Mouse (Mus musculus) gastrocnemius, adult 8-10 months (tissue): ENCODE results near the gene Ttc28. TPM values are rescaled to one million over a fixed set of nuclear protein-coding genes. Genes with fewer than 3 reads are reported as not detected.

Experiments
- DNase-seq, 2 experiments: peaks; one replicate each; pipeline ENCODE4 v3.0.0; 2022; ENCODE audit warnings: low spot score in 2 of 2
- total RNA-seq, 4 experiments: library from RNA; stranded (reverse); gene quantifications; 2 replicates each; pipeline ENCODE4 v1.2.4; 2022

Gene Ttc28
- total RNA-seq, 4 experiments from 2014 or later, result 14.9 to 18.9 (median 15.9) TPM

DNA sequence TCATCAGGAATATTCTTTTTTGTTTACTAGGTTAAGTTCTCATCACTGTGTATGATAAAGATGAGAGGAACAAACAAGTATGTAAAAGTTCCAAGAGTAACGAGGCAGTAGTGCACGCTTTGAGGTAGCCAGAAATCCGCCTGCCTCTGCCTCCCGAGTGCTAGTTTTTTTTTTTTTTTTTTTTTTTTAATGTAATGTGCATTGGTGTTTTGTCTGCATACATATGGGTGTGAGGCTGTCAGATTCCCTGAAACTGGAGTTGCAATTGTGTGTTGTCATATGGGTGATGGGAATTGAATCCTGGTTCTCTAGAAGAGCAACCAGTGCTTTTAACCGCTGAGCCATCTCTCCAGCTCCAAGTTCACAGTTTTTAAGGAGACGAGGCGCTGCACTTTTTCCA, 561 bp upstream of the Ttc28 start:
- DNase-seq, result no peak

DNA sequence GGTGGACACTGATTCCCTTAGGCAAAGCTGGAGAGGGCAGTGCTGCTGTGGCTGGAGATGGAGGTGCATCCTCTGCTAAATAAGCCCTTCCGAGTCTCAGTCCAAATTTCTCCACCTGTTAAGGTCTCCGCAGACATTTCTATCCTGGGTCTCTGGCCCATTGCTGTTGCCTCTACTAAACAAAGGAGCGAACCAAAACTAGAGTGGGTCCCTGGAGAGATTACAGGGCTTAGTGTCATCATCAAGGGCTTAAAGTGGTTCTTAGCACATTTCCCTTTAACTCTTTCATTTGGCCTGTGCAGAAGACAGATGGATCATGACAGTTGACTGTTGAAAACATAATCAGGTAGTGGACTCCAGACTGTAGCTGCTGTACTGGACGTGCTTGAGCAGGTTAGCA, 9.0 kb downstream of the Ttc28 start:
- DNase-seq, result no peak

DNA sequence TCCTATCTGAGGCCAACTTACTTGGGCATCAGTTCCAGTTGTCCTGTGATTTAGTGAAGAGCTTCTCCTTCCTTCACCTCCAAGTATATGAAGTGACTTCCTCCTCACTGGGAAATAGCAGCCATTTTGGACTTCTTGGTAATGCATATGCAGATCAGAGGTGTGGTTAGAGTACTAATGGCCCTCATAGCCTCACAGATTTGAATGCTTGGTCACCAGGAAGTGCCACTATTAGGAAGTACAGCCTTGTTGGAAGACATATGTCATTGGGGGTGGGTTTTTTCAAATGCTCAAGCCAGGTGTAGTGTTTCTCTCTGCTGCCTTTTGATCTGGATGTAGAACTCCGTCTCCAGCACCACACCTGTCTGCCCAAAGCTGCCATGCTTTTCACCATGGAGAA, 10.3 kb downstream of the Ttc28 start:
- no peak for DNase-seq

DNA sequence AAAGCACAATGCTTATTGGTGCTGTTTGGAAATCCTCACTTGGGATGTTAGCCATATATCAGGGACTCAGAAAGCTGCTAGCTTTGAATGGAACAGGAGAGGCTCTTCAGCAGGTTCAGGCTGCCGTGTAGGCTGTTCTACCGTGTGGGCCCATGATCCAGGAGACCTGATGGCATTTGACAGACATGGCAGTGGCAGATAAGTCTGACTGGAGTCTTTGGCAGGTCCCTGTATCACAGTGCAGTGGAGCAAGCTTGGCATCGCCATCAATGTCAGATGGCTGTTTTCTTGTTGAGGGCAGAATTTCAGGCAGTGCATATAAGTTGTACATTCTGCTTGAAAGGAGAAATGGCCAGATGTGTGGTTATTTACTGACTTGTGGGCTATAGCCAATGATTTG, 11.0 kb downstream of the Ttc28 start:
- no peak for DNase-seq

DNA sequence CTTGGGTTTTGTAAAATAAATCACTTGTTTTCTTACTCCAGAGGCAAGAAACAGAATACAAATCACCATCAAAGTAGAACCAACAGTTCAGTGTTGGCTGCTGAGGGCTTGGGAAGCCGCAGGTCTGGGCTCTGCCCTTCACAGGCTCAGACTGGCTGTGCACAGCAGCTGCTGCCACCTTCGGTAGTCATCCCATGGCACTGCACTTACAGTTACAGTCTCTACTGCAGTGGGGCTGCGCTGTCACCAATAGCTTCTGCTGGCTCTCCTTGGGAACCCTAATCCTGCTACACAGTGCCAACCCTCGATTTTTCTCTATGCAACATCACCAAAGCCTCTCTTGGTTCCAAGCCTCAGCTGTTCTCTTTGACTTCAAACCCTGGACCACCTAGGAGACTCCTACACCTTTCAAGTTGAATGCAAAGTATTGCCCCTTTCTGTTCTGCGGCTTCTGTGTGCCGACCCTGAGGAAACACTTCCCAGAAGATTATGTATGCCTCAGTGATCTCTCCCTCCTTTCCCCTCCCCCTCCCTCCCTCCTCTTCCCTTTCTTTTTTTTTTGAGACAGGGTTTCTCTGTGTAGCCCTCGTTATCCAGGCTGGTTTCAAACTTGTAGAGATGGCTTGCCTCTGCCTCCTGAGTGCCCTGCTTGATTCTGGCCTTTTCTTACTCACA, 17.6 kb downstream of the Ttc28 start:
- DNase-seq, result no peak

DNA sequence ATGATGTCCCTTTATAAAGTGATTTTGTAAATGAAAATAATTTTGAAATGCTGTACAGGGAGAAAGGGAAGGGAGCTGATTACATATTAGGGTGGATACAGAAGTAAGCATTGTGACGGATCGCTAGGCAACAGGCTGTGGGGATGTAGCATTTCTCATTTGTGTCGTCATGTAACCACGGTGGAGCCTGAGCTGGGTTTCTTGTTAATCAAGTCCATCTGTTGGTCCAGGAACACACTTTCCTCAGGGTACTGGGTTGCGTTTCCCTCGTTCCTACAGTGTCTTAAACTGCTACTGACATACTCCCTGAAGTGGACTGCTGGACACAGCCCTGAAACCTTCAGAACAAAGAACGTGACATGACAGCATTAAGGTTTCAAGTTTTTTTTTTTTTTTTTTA, 18.6 kb downstream of the Ttc28 start:
- DNase-seq, result no peak

DNA sequence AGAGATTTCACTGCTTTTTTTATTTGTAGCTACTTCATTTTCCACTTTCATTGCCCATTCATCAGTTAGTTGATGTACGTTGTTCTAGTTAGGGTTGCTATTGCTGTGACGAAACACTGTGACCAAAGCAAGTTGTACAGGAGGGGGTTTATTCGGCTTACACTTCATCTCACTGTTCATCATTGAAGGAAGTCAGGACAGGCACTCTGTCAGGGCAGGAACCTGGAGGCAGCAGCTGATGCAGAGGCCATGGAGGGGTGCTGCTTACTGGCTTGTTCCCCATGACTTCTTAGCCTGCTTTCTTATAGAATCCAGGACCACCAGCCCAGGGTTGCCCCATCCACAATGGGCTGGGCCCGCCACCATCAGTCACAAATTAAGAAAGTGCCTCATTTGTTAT, 19.2 kb downstream of the Ttc28 start:
- DNase-seq, result no peak

DNA sequence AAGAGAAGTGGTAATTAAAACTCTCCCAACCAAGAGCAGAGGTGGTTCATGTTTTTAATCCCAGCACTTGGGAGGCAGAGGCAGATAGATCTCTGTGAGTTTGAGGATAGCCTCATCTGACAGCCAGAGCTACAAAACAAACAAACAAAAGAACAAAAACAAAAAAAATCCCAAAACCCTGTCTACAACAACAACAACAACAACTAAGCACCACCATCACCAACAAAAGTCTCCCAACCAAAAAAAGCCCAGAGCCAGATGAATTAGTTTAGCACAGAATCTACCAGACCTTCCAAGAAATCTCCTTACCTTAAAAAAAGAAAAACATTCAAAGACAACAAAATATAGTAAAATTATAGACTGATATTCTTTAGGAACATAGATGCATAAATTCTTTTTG, 20.7 kb downstream of the Ttc28 start:
- DNase-seq, result no peak

DNA sequence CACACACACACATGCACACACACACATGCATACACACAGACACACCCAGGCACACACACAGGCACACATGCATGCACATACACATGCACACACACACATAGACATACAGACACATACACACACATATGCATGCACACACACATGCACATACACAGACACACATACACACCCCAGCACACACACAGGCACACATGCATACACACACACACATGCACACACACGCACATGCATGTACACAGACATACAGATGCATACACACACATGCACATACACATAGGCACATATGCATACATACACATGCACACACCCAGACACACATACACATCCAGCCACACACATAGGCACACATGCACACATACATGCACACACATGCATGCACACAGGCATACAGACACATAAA, 27.1 kb downstream of the Ttc28 start:
- no peak for DNase-seq

DNA sequence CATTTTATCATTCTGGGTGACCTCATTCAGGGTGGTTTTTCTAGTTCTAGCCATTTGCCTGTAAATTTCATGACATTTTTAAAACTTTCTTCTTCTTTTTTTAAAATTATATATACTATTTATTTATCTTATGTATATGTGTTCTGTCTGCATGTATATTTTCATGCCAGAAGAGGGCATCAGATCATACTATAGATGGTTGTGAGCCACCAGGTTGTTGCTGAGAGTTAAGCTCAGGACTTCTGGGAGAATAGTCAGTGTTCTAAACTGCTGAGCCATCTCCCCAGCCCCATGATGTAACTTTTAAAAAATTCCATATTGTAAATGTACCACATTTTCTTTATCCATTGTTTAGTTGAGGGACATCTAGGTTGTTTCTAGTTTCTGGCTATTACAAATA, 29.3 kb downstream of the Ttc28 start:
- DNase-seq, result no peak

DNA sequence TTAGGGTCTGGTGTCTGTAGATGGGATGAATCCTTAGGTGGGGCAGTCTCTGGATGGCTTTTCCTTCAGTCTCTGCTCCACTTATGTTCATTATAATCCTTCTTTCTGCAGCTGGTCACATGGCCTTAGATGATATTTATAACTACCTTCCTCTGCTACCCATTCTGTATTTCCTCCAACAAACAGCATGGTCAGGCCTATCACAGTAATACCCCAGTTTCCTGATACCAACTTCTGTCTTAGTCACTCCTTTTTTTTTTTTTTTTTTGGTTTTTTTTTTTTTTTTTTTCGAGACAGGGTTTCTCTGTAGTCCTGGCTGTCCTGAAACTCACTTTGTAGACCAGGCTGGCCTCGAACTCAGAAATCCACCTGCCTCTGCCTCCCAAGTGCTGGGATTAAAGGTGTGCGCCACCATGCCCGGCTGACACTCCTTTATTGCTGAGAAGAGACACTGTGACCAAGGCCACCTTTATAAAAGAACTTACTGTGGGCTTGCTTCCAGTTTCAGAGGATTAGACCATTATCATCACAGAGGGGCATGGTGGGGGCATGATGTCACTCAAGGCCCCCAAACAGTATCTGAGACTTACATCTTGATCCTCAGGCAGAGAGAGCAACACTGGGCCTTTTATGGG, 30.5 kb downstream of the Ttc28 start:
- DNase-seq, result no peak

DNA sequence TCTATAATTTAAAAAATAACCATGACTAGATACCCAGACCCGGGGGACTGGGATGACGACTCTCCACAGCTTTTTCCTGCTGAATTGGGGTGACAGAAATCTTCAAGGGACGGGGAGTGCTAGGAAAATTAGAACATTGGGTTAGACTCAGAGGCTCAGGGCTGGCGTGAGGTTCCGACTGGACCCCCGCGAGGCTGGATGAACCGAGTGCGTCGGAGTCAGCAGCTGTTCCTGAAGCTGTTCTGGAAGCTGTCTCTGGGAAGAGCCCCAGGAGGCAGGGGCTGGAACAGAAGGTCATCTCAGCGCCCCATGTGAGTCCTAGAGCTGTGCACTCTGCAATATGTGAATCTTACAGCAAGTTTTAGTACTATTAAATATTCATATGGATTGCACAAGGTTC, 35.3 kb downstream of the Ttc28 start:
- no peak for DNase-seq

DNA sequence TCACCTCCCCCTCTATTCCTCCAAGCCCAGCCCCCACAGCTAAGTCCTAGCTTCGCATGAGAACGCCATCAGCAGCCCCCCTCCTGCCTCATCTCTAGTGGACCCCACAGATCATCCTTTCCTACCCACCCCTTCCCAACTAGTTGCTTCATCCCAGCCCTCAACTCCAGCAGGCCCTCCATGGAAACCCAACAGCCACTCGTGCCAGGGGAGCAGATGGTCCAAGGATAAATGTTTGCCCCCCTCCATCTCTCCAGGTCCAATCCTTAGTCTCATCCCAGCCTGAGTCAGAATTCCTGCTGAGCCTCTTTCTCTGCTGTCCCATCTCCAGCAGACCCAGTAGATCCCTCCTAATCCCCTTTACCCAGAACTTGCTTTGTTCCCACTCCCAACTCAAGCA, 36.6 kb downstream of the Ttc28 start:
- DNase-seq, result no peak

DNA sequence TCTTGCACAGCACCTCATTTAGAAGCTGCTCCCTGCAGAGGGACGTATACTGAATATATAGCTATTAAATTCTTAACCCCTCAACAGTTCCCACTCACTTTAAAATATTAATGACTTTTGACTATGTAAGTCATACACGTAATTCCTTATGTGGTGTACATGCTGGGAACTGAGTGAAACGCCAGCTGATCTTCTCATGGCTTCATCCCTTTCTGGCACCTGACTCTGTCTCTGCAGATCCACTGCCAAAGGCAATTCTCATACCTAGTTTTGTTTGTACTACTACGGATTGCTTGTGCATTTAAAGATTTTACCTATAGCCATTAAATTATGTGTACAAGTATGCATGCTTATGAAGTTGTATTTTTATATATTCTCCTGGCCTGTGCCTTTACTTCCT, 39.9 kb downstream of the Ttc28 start:
- DNase-seq, result no peak

DNA sequence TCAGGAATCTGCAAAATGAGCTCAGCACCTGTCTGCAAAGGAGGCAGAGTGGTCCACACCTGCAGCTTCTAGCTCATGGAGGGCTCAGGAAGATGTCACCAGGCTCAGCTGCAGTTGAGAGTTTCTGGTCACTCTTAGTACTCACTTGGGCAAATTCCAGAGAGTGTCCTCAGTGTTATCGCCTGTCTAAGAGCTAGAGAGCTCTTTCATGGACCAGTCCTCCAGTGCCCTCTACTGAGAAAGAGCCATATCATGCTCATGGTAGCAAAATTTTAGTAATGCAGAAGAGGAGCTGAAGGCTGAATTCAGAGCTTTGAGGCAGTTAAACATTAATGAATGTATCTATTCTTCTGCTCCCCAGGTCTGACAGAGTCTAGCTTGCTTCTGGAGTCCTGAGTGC, 43.7 kb downstream of the Ttc28 start:
- no peak for DNase-seq

DNA sequence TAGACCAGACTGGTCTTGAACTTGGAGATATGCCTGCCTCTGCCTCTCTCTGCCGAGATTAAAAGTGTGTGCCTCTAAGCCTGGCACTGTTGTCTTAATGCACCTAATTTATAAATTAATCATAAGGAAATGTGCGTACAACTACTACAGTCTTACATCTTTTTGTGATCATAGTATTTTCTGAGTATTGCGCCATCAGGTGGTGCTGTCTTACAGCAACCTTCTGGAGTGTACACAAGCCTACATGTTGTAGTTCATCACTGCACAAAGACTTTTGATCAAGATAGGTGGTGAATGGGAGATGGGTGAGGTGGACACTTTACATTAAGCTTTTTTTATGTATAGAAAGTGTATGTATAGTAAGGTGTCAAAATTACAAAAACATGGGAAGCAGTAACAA, 45.0 kb downstream of the Ttc28 start:
- no peak for DNase-seq

DNA sequence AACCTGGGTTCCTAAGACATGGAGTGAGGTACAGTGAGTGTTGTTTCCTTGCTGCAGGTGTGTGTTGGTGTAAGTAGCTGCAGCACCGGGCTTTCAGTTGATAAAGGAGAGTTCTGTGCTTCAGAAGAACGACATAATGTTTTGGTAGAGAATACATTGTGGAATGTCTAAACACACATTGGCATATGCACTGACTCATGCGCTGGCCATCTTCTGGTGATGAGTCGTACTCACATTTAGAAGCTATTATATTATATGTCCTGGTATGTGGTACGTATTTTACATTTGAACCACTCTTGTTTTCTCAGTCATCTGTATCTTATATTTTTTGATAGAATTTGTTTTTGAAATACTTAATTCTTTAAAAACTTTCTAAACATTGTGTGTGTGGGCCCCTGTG, 46.2 kb downstream of the Ttc28 start:
- no peak for DNase-seq

DNA sequence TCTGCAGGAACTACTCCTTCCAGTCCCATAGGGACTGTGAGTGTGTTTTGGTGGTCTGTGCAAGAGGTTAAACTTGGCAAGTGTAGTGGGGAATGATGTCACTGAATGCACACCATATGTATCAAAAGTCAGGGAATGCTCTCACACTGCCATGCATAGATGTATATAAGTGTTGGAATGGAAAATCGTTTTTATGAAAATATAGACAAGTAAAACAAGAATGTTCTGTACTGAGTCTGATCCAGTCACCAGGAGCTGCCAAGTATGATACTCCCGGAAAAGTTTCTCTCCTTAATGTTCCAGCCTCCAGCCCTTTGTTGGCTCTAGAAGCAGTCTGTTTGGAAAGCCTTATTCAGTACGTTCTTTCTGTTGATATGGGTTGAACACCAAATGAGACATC, 48.7 kb downstream of the Ttc28 start:
- no peak for DNase-seq

DNA sequence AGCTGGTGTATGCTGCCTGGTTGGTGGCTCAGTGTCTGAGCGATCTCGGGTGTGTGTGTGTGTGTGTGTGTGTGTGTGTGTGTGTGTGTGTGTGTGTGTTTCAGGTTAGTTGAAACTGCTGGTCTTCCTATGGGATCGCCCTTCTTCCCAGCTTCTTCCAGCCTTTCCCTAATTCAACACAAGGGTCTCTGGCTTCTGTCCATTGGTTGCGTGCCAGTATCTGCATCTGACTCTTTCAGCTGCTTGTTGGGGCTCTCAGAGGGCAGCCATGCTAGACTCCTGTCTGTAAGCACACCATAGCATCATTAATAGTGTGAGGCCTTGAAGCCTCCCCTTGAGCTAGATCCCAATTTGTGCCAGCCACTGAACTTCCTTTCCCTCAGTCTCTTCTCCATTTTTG, 49.7 kb downstream of the Ttc28 start:
- no peak for DNase-seq

DNA sequence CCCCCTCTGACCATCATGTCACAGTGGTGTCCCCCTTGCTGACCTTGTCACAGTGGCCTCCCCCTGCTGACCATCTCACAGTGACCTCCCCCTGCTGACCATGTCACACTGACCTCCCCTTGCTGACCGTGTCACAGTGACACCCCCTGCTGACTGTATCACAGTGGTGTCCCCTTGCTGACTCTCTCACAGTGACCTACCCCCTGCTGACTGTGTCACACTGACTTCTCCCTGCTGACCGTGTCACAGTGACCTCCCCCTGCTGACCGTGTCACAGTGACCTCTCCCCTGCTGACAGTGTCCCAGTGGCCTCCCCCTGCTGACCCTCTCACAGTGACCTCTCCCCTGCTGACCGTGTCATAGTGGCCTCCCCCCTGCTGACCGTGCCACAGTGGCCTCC, 57.0 kb downstream of the Ttc28 start:
- no peak for DNase-seq

DNA sequence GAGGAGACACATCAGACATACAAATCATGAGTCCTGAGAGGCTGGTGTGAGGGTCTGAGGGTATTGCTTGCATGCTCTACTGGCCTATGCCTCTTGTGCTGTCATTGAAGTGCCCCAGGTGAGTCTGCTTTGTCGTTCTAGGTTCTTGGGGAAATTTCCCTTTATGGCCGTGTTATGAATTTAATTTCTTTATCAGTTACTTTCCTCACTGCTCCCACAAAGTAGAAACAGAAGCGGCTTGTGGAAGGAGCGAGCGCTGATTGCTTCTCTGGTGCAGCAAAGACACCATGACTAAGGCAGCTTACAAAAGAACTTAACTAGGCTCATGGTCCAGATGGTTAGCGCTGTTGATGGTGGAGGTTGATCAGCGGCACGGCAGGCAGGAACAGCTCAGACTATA, 64.7 kb downstream of the Ttc28 start:
- DNase-seq, result no peak

DNA sequence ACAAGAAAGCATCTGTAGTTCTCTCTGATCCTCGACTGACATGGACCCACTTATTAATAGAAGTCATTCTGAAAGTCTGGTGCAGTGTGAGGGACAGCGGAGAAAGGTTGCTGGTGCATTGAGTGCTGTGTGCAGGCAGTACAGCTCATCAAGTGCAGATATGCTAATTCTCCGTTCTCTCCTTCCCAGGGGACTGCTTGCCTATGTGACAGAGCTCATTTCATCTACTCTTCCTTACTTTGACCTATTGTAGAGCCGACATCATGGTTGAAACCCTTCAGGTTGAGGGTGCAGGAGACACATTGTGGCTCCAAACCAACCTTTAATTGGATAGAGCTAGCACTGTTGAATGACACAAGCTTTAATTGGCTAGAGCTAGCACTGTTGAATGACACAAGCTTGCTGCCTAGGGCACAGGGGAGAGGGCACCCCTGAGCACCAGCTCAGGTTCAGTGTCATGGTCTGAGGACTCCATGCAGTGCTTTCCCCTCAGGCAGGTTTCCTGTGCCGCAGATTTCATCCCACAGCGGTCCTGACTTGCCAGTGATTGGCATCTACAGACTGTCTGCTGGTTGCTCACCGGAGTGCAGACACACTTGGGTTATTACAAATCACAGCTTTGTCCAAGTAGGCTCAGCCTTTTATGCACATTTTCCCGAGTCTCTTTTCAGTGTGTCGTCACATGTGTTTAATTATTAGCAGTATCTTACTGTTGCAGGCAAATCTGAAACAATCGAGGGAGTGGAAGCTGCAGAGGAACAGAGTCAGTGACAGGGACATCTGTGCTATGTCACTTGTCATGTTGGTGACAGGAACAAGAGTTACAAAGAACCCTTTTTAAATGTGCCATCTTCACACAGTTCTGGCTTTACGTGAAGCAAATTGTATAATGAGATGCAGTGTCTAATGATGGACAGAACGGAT, 69.1 kb downstream of the Ttc28 start:
- DNase-seq, result no peak

DNA sequence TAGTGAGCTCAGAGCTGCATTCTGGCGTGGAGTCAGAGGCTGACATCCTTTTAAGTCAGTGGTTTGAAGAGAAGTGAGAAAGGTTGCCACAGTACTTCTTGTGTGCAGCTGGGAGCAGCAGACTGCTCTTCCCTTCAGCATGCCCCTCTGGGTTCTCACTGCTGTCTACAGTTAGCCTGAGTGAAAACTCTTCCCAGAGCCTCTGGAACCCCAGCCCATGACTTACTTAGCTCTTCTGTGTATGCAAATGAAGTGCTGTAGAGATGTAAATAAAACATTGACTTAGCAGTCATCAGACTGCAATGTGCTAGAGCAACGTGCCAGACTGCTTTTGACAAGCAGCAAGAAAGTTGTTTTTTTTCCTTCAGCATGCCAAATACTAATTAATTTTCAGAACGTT, 70.2 kb downstream of the Ttc28 start:
- no peak for DNase-seq
